Mouse (Mus musculus) heart, postnatal 36 days (tissue): ENCODE results near the gene Zfp26. TPM values are rescaled to one million over a fixed set of nuclear protein-coding genes. Genes with fewer than 3 reads are reported as not detected.

Source experiments
- DNase-seq, 2 experiments: peaks; one replicate each; pipeline ENCODE4 v3.0.0; 2021 to 2022
- intact Hi-C: fragments of 180-260 bp; cut with DNase I; formaldehyde crosslinking; loops from one replicate; pipeline ENCODE4 v1.15.1; 2025
- total RNA-seq, 2 experiments: library from RNA; stranded (reverse); gene quantifications; 2 replicates each; pipeline ENCODE4 v1.2.3; 2021

The Zfp26 gene
- total RNA-seq = 10 to 100 TPM in 1 of 2 experiments, 1 to 10 TPM in 1; 8.2 to 11.0 TPM

- intact Hi-C loops = loop anchor here (5.0 kb wide), 1 partner anchor 72 kb away; the partner anchor contains the start of gene Zfp560
- DNase-seq = peak; percentile 69 to 82
Measured at GRCm38 (mm10) chr9:20459377-20460317, at the start of gene Zfp26. Gene Zfp26 (minus strand): TSS chr9:20460162.

GRCm38 (mm10) chr9:20509676-20510075 lies 49.7 kb upstream of the Zfp26 start:
- intact Hi-C loops = no loop called here
- DNase-seq = no peak

- intact Hi-C loops = no loop called here
- DNase-seq = no peak
Measured at GRCm38 (mm10) chr9:20504801-20505200, 44.8 kb upstream of the Zfp26 start.

- peak; percentile 9 to 18 for DNase-seq
- intact Hi-C loops = loop anchor here (2.0 to 10.0 kb wide), 3 partner anchors 28 to 152 kb away; partner anchors contain the start of genes Fbxl12, Ubl5 and Zfp266
Measured at GRCm38 (mm10) chr9:20493281-20493680, 33.3 kb upstream of the Zfp26 start.

DNA sequence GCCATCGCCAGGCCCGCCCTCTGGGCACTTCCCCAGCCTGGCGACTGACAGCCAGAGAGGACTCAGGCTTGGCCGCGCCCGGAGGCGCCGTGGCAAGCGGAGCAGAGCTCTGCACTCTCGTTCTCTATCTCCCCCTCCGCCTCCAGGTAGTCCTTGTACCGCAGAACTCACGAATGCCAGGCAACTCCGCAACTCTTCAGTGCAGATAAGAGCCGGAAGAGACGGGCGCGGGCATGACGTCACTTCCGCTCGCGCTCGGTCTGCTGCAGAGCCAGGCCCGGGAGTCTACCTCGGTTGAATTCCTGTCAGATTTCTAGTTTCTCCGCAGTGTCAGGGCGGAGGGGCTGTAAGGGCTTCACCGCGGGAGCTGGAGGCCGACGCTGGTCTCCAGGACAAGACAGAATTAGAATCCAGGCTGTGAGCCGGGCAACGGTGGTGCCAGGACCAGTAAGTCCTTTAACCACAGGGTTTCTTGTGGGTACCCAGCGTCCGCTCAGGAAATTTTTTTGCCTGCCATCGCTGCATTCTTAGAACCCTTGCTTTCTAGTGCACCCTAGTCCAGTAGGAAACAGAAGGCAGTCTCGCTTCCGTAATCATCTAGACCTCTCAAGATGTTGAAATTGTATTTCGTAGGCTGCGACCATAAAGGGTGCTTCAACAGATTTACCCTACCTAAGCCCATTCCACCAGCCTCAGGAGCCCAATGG lies 32.7 kb upstream of the Zfp26 start, which contains the start of gene Zfp426:
TSS of gene Zfp426 (minus strand) at position 220 of the 707 bp plus-strand sequence.
- intact Hi-C loops = loop anchor here (2.0 to 10.0 kb wide), 3 partner anchors 28 to 152 kb away; partner anchors contain the start of genes Fbxl12, Ubl5 and Zfp266
- DNase-seq = peak; percentile 84 to 92

GRCm38 (mm10) chr9:20491858-20492526 lies 32.0 kb upstream of the Zfp26 start:
- DNase-seq = no peak
- intact Hi-C loops = loop anchor here (2.0 to 10.0 kb wide), 3 partner anchors 29 to 153 kb away; partner anchors contain the start of genes Fbxl12, Ubl5 and Zfp266

- intact Hi-C loops = no loop called here
- DNase-seq = no peak
Measured at GRCm38 (mm10) chr9:20489536-20489935, 29.6 kb upstream of the Zfp26 start.

GRCm38 (mm10) chr9:20479396-20479795 lies 19.4 kb upstream of the Zfp26 start:
- intact Hi-C loops = no loop called here
- DNase-seq = no peak

- DNase-seq = no peak
- intact Hi-C loops = no loop called here
Measured at GRCm38 (mm10) chr9:20476632-20477031, 16.7 kb upstream of the Zfp26 start.

DNA sequence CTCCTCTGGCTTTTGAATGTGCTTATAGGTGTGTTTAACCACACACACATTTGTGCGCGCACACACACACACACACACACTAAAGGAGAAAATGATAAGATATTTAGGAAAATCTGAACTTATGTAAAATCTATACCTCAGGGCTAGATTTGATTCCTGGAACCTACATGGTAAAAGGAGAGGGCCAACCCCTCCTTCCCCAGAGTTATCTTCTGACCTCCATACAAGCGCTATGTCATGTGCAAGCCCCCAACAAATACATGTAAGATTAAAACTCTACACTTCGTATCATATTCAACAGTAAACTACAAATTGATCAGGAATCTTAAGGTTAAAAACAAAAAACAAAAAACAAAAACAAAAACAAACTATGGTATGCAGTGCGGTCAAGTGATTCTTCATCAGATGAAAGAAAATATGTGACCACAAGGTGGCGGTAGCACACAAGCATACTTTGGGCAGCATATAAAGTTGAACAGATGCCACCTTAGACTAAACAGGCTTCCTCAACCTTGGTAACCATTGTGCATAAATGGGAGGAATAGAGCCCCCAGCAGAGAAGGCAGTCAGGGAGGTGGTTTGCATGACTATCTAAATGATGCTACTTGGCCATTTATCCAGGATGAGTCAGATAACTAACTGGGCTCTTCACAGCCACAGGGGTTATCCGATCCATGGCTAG lies 6.9 kb upstream of the Zfp26 start:
- peak; percentile 52 to 61 for DNase-seq
- intact Hi-C loops = loop anchor here (1.0 to 5.0 kb wide), 4 partner anchors 78 to 260 kb away; partner anchors contain the start of gene Ubl5

GRCm38 (mm10) chr9:20453647-20454046 lies 6.3 kb downstream of the Zfp26 start:
- intact Hi-C loops = no loop called here
- DNase-seq = no peak

GRCm38 (mm10) chr9:20451493-20451892 lies 8.5 kb downstream of the Zfp26 start:
- intact Hi-C loops = no loop called here
- no peak for DNase-seq

DNA sequence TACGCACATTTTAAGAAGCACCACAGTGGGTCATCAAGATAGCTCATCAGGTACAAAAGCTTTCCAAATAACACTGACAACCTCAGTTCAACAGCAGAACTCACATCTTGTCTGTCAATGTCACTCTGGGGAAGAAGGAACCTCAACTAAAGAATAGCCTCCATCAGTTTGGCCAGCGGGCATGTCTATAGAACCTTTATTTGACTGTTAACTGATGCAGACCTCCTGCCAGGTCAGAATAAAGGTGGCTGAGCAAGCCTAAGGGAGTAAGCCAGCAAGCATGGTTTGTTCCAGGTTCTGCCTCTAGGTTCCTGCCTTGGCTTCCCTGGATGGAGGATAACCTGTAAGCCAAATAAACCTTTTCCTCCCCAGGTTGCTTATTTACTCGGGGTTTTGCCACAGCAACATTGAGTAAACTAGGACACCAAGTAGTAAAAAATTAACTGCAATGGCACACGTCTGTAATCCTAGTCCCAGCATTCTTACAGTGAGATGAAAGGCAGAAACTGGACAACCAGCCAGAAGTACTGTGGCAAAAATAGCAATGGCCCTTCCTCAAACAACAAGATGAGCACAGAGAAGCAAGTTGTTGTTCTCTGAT lies 16.7 kb downstream of the Zfp26 start:
- intact Hi-C loops = no loop called here
- DNase-seq = no peak

DNA sequence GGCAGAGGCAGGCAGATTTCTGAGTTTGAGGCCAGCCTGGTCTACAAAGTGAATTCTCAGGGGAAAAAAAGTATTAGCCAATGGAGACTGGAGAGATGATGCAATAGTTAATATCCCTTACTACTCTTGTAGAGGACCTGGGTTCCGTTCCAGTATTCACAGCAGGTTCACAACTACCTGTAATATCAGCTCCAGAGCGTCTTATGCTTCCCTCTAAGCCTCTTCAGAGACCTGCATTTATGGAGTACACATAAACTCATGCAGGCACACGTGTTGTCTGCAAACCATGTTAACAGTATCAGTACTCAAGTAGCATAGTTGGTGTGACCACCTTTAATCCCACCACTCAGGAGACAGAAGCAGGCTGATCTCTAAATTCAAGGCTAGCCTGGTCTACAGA lies 30.0 kb downstream of the Zfp26 start:
- no peak for DNase-seq
- intact Hi-C loops = no loop called here

GRCm38 (mm10) chr9:20411460-20411859 lies 48.5 kb downstream of the Zfp26 start:
- intact Hi-C loops = no loop called here
- DNase-seq = no peak

DNA sequence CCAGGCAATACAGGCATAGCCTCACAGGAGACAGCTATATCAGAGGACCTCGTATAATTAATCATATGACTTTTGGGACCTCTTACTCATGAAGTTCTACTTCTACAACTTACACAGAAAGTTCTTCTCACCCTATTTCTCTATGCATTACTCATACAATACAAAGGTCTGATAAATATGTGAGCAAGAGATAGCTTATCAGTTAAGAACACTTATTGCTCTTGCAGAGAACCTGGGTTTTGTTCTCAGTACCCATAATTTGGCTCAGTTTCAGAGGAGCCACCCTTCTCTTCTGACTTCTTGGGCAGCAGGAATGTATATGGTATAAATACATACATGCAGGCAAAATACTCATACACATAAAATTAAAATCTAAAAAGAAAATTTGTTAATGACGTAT lies 50.6 kb downstream of the Zfp26 start:
- intact Hi-C loops = no loop called here
- no peak for DNase-seq

- DNase-seq = no peak
- intact Hi-C loops = loop anchor here (5.0 kb wide), 1 partner anchor 72 kb away; no protein-coding TSS in a partner anchor
Measured at GRCm38 (mm10) chr9:20385343-20385703, 74.6 kb downstream of the Zfp26 start.

DNA sequence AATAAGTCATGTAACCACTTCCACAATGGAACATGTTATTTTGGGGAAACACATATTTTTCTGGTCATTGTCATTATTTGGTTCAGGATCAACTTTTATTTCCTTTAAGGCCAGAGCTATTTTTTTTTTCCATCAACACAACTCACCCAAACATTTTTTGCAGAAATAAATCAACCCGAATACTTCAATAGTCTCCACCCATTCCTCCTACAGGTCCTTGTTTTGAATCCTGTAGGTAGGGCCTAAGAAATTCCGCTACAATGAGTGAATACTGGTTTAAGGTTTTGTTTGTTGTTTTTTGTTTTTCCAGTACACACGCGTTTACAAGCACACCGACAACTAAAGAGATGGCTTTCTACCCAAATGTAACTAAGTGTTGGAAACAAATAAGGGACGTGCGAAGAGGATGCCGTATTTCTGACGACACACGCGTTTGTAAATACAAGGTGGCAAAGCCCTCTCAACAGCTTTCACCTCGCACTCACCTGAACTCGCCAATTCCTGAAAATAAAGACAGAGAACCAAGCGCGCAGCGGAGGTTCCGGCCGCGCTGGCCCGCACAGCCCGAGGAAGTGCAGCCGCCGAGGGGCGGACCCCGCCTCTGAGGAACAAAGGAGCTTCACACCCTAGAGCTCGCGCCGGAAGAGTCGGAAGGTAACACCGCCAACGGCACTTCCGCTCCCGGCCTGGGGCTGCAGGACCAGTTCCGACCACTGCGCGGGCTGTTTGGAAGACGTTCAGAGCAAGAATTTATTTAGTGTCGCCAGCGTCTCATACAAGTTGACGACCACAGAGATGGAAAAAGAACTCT lies 75.2 kb downstream of the Zfp26 start, which contains the start of gene Zfp560:
TSS of gene Zfp560 (minus strand) at position 646 of the 811 bp plus-strand sequence.
- intact Hi-C loops = loop anchor here (5.0 kb wide), 3 partner anchors 73 to 268 kb away; partner anchors contain the start of gene Pin1
- DNase-seq = peak; percentile 91 to 92
